Mouse (Mus musculus) CD4-positive naive resting alpha-beta T cell, adult 57 days (primary cell): ENCODE data around the gene Tomm70a. TPM values are rescaled to one million over a fixed set of nuclear protein-coding genes. Genes with fewer than 3 reads are reported as not detected.

Experiments
- total RNA-seq: library from RNA; stranded (reverse); gene quantifications from one replicate; pipeline ENCODE4 v1.2.4, GENCODE M21; 2023

Tomm70a gene
- 27.0 TPM for total RNA-seq

DNA sequence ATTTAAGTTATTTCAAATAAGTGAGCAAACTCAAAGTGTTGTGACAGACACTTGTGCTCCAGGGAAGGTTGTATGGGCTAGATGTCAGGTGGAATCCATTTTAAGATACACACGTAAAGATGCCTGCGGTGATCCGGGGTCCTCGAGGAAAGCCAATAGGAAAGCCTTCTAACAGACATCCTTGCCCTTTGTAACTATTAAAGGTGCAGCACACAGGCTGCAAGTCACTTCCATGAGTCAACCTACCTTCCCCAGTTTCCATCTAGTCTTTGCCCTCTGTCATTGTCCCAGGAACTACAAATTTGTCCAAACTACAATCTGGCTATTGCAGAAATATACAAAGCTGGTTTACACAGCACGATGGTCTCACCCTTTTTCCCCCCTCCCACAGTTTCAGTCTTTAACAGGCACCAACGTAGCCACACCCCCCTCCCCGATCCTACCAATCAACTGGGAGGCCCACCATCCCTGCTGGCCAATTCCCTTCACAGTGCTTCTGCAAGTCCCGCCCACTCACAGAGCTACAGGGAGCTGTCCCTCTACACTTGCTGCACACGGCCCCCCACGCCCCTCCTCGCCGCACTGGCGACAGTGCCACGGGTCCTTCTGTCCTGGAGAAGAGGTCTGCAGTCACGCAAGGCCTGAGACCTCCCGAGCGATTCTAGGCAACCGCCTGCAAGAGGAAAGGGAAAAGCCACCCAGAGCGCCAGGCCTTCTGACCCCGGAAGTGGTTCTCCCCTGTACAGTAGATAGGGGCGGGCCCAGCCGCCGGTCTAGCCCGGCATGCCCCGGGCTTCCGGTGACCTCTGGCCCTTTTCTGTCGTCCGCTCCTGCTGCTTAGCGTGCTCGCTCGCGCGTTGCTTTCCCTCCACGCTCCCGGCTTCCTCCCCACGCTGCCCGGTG is at the start of gene Tomm70a:
Gene Tomm70a (plus strand): TSS at position 791 of the 903 bp plus-strand sequence.

DNA sequence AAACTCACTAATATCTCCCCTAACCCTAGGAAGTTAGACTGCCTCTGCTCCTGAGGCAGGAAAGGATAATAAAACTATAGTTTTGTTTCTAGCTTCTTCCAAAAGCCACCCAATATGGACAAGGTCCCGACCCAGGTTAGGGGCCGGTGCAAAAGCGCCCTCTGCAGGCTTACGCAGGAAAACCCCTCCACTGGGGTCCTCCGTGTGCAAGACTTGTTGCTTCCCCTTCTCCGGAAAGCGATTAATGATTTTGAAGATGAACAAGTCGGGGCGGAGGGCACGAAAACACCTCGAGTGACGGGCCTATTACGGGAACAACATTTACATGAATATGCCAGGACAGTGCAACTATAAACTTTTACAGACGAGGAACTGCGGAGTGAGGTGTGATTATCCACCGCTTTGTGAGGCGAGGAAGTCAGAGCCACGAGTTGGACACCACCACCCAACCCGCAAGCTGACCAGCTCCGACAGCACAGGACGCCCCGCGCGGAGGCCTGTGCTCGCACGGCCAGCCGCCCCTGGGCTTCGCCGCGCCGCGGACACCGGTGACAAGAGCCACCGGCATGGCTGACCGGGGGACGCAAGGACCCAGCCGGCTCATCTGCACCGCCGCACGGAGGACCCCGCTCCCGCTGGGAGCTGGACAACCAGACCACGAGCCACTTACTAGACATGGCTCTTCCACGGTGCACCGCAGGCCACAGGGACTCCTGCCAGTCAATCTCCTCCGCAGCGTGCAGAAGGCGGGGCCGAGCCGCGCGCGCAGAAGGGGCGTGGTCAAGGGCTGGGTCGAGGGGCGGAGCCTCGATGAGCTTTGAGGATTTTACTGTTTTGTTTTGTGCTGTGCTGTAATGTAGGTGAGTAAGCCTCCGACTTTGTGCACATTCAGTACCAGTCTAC is 45.4 kb downstream of the Tomm70a start, which contains the start of gene Nit2:
Gene Nit2 (minus strand): TSS at position 731 of the 903 bp plus-strand sequence.

Other genes starting within 250 kb of the Tomm70a start
- not detected for gene Tmem45a, start 235.5 kb upstream of the Tomm70a start, total RNA-seq
- not detected for gene Lnp1, start 193.6 kb upstream of the Tomm70a start, total RNA-seq
- gene Tmem45a2, start 50.3 kb upstream of the Tomm70a start, total RNA-seq, result not detected
- gene Nit2, start 45.6 kb downstream of the Tomm70a start, total RNA-seq, result 23.7 TPM
- gene Tbc1d23, start 109.8 kb downstream of the Tomm70a start, total RNA-seq, result 53.5 TPM
- not detected for gene Tmem30c, start 171.2 kb downstream of the Tomm70a start, total RNA-seq
- gene Filip1l, start 231.4 kb downstream of the Tomm70a start, total RNA-seq, result 68.0 TPM